Mouse (Mus musculus) G1E-ER4 (cell line): ENCODE results near the gene Zfp979. TPM values are rescaled to one million over a fixed set of nuclear protein-coding genes. Genes with fewer than 3 reads are reported as not detected.
"Not testable (repeated sequence)": the region's sequence is repeated elsewhere in the genome, so short reads cannot be mapped to it uniquely, and the experiment has no call there.

Experiments
- GATA1 ChIP-seq: IDR thresholded peaks from one replicate; pipeline ENCODE4 v1.8.0; 2012; ENCODE audit warnings: low read length, inconsistent platforms
- polyA plus RNA-seq: library from polyadenylated mRNA; stranded (reverse); fragments of >175 nt; gene quantifications from 2 replicates; pipeline ENCODE4 v1.2.3, GENCODE M21; 2012

Gene Zfp979
- polyA plus RNA-seq, result not detected in 2 replicates

DNA sequence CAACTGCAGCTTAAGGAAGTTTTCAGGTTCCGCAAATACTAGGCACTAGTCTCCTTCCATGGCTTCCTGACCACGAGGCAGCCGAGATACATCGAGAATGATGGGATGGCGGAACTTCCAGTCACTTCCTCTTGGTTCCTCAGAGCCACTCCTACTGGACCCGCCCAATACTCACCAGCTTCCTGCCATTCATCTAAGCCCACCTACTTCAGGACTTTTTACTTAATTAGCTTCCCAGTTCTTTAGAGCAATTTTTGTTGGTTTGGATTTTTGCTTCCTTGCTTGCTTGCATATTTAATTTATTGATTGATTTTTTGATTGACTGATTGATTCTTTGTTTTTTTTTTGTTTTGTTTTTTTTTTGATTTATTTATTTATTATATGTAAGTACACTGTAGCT is at the start of gene Zfp979:
Zfp979 (minus strand) TSS at position 101 of the 400 bp plus-strand sequence.
- TF ChIP-seq GATA1, result not testable (repeated sequence)

GRCm38 (mm10) chr4:147605521-147605920 is 36.8 kb downstream of the Zfp979 start:
- TF ChIP-seq GATA1, result no peak

DNA sequence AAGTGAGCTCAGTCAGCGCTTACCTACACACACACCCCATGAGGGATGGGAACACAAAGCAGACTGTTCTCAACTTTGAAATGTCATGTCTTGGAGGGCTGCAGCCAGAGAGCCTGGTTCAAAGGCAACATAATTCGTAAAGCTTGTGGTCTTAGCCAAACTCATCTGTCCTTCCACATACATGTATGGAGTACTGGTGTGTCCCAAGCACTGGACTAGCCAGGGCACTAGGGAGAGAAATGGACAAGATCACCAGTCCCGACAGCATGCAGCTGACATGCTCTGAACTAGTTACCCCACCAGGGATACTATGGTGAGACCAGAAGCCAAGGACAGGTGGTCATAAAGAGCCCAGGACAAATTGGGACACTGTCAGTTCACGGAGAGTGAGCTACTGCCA is 38.5 kb downstream of the Zfp979 start:
- TF ChIP-seq GATA1, result no peak

DNA sequence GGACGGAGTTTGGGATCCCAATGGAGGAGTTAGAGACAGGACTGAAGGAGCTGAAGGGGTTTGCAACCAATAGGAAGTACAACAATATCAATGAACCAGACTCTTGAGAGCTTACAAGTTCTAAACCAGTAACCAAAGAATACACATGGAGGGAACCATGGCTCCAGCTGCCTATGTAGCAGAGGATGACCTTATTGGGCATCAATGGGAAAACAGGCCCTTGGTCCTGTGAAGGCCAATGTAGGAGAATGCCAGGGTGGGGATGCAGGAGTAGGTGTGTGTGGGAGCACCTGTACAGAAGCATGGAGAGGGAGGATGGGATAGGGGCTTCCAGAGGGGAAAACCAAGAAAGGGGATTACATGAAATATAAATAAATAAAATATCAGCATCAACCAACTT is 40.4 kb downstream of the Zfp979 start:
- no peak for TF ChIP-seq GATA1

DNA sequence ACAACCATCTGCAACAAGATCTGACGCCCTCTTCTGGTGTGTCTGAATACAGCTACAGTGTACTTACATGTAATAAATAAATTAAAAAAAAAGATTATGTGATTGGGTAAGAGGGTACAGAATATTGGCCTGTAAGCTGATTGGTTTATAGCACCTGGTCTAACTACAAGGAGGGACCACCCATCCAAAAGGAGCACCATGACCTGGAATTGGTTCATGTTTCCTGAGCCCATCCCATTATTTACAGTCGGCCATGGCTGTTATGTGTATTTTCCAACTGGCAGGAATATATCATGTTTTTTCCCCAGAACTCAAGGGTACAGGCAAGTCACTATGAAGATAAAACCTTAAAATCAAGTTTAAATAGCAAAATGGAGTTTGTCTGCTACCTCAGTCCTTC is 43.5 kb downstream of the Zfp979 start:
- TF ChIP-seq GATA1, result no peak

DNA sequence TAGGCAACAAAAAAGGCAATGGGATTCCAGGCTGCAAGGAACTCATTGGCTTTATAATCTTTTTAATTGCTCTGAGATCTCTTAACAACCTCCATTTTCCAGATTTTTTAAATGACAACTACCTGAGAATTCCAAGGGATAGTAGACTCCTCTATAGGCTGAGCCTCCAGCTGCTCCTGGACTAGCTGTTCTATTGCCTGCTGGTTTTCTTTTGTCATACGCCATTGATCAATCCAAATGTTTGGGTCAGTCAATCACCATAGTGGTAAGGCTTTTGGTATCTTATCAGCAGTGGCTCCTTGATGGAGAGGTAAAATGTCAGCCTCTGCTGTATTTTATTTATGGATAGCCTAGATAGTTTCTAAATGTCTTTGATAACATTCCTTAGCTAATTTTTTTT is 44.6 kb downstream of the Zfp979 start:
- no peak for TF ChIP-seq GATA1

- no peak for TF ChIP-seq GATA1
Measured at GRCm38 (mm10) chr4:147586511-147587473, 55.5 kb downstream of the Zfp979 start.

GRCm38 (mm10) chr4:147565426-147566220 is 76.7 kb downstream of the Zfp979 start:
- TF ChIP-seq GATA1, result no peak

Other genes starting within 250 kb of the Zfp979 start
- not detected in 2 replicates for gene Zfp982, start 150.1 kb downstream of the Zfp979 start, polyA plus RNA-seq
- not detected in 2 replicates for gene Gm16503, start 102.3 kb downstream of the Zfp979 start, polyA plus RNA-seq
- gene Zfp985, start 89.2 kb downstream of the Zfp979 start, polyA plus RNA-seq, result not detected in 2 replicates
- not detected in 2 replicates for gene Zfp534, start 60.0 kb upstream of the Zfp979 start, polyA plus RNA-seq
- 1.6 and 1.7 TPM in 2 replicates for gene Zfp984, start 167.3 kb upstream of the Zfp979 start, polyA plus RNA-seq
- gene Zfp933, start 205.9 kb upstream of the Zfp979 start, polyA plus RNA-seq, result 0.06 and 0.10 TPM in 2 replicates
- 0.04 and 0.08 TPM in 2 replicates for gene Miip, start 226.3 kb upstream of the Zfp979 start, polyA plus RNA-seq
- not detected in 2 replicates for gene Fv1, start 226.5 kb upstream of the Zfp979 start, polyA plus RNA-seq